In genomic region chr4:70409994-70410721, GRCm38 (mm10) we compare ENCODE assay signal across 1 mouse cellular context.
TF ChIP-seq lines count a peak whose summit lies in the region.

TSS of gene Cdk5rap2 (minus strand) at chr4:70410443.

TF ChIP-seq in MEL, 35 proteins besides CTCF, POLR2A, EP300 and RAD21 (continued from another document):
- TF ChIP-seq ZC3H11A (IDR thresholded peaks at IDR 0.05; ENCODE audit: low read depth, low read length) = no peak
